Mouse (Mus musculus) spleen, postnatal 10 days (tissue): ENCODE measurements around the gene Rasl11a.
"Not testable (repeated sequence)": the region's sequence is repeated elsewhere in the genome, so short reads cannot be mapped to it uniquely, and the experiment has no call there.

Experiments
- DNase-seq, 2 experiments: peaks; one replicate each; pipeline ENCODE4 v3.0.0; 2021 to 2022; ENCODE audit warnings: low spot score in 2 of 2

The Rasl11a gene

GRCm38 (mm10) chr5:146844301-146844941 lies 450 bp upstream of the Rasl11a start:
- DNase-seq: no peak

- DNase-seq: no peak
Observed at GRCm38 (mm10) chr5:146846489-146846888, 1.6 kb downstream of the Rasl11a start.

GRCm38 (mm10) chr5:146848936-146849582 lies 4.2 kb downstream of the Rasl11a start:
- DNase-seq: no peak

- DNase-seq: no peak
Observed at GRCm38 (mm10) chr5:146856106-146856505, 11.2 kb downstream of the Rasl11a start.

GRCm38 (mm10) chr5:146857620-146858019 lies 12.7 kb downstream of the Rasl11a start:
- no peak for DNase-seq

GRCm38 (mm10) chr5:146858772-146859171 lies 13.9 kb downstream of the Rasl11a start:
- no peak for DNase-seq

GRCm38 (mm10) chr5:146859246-146859645 lies 14.4 kb downstream of the Rasl11a start:
- DNase-seq: no peak

GRCm38 (mm10) chr5:146860222-146860998 lies 15.5 kb downstream of the Rasl11a start:
- DNase-seq: no peak

GRCm38 (mm10) chr5:146861588-146861987 lies 16.7 kb downstream of the Rasl11a start:
- DNase-seq: no peak

GRCm38 (mm10) chr5:146865511-146865910 lies 20.6 kb downstream of the Rasl11a start:
- DNase-seq: no peak

- DNase-seq: no peak
Observed at GRCm38 (mm10) chr5:146866277-146866676, 21.4 kb downstream of the Rasl11a start.

GRCm38 (mm10) chr5:146867246-146867945 lies 22.5 kb downstream of the Rasl11a start:
- DNase-seq: peak; percentile 27 to 69

GRCm38 (mm10) chr5:146867946-146868314 lies 23.1 kb downstream of the Rasl11a start:
- no peak for DNase-seq

- DNase-seq: no peak
Observed at GRCm38 (mm10) chr5:146872981-146873631, 28.2 kb downstream of the Rasl11a start.

- no peak for DNase-seq
Observed at GRCm38 (mm10) chr5:146876024-146876423, 31.2 kb downstream of the Rasl11a start.

GRCm38 (mm10) chr5:146877882-146878281 lies 33.0 kb downstream of the Rasl11a start:
- not testable (repeated sequence) for DNase-seq

- no peak for DNase-seq
Observed at GRCm38 (mm10) chr5:146882261-146882660, 37.4 kb downstream of the Rasl11a start.

- DNase-seq: no peak
Observed at GRCm38 (mm10) chr5:146883053-146883452, 38.2 kb downstream of the Rasl11a start.

GRCm38 (mm10) chr5:146883486-146884272 lies 38.8 kb downstream of the Rasl11a start:
- DNase-seq: no peak

- DNase-seq: no peak
Observed at GRCm38 (mm10) chr5:146891127-146891526, 46.3 kb downstream of the Rasl11a start.

GRCm38 (mm10) chr5:146892904-146893303 lies 48.0 kb downstream of the Rasl11a start:
- no peak for DNase-seq
